ENCODE assay signal across 8 mouse cellular contexts in the genomic region with DNA sequence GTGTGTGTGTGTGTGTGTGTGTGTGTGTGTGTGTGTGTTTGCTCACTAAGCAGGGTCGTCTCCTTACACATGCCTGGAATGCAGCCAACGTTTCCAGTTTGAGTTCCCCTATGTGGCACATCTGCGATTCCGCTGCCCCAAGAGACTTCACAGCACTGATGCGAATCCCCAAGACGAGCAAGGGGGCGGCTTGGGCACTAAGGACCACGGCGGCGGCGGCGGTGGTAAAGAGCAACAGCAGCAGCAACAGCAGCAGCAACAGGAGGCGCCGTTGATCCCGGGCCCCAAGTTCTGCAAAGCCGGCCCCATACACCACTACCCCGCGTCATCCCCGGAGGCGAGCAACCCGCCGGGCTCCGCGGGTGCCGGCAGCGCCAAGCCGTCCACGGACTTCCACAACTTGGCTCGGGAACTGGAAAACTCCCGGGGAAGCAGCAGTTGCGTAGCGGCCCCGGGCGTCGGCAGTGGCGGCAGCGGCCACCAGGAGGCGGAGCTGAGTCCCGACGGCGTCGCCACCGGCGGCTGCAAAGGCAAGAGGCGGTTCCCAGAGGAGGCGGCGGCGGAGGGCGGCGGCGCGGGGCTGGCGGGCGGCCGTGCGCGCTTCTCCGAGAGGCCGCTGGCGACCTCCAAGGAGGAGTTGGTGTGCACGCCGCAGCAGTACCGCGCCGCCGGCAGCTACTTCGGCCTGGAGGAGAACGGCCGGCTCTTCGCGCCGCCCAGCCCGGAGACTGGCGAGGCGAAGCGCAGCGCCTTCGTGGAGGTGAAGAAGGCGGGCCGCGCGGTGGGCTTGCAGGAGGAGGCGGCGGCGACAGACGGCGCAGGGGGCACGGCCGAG. TPM values are rescaled to one million over a fixed set of nuclear protein-coding genes. Genes with fewer than 3 reads are reported as not detected.
DNase-seq lines count a peak whose midpoint lies in the region; ATAC-seq and TF ChIP-seq lines count a peak whose summit lies in the region.

No protein-coding gene starts in this region.

- no peak for DNase-seq in Patski (ENCODE audit: low read depth, low spot score)
- DNase-seq in cerebellum, adult 9-10 months, result peak; percentile 84
- peak; percentile 77 to 80 for DNase-seq in frontal cortex, postnatal 36 days (ENCODE audit: low spot score in 2 of 2)
- peak; percentile 81 to 85 for DNase-seq in left cerebral cortex, adult 2 months (ENCODE audit: extremely low spot score in 1 of 2, low spot score in 2 of 2)
- peak; percentile 72 to 75 for DNase-seq in right cerebral cortex, adult 2 months (ENCODE audit: low spot score in 2 of 2)
- DNase-seq in urinary bladder, adult 2 months (ENCODE audit: low spot score), result peak; percentile 74

- H3K9ac ChIP-seq in hindbrain, embryonic 13.5 days, result peak overlapping the region; percentile 74

- CTCF ChIA-PET in Patski (lab: Charles Lee), result interaction anchor here (0.8 to 1.5 kb wide), 5 partner anchors 9 to 1059 kb away, joined by 3 to 9 read pairs (median 3); no protein-coding TSS in a partner anchor

- peaks cover 33% of the 10 kb centered on the region for H3K27me3 ChIP-seq in Patski
- H3K27me3 ChIP-seq in hindbrain, embryonic 13.5 days, result peaks cover 76% of the 10 kb centered on the region

- H3K4me1 ChIP-seq in hindbrain, embryonic 13.5 days (replicated peaks), result peaks cover 64% of the 10 kb centered on the region

- H3K9me3 ChIP-seq in hindbrain, embryonic 13.5 days, result no peaks in the 10 kb centered on the region

- in situ Hi-C loops in Patski (cut with MboI; ENCODE audit: low pct_unique_long_range_greater_than_20kb), result no loop called here

- H3K27ac ChIP-seq in hindbrain, embryonic 13.5 days, result peak overlapping the region; percentile 70
- H3K27ac ChIP-seq in left cerebral cortex, adult 2 months, result peak overlapping the region; percentile 76

- H3K36me3 ChIP-seq in hindbrain, embryonic 13.5 days, result no peaks in the 10 kb centered on the region

- peak overlapping the region; percentile 56 for H3K4me3 ChIP-seq in hindbrain, embryonic 13.5 days
- peak overlapping the region; percentile 50 for H3K4me3 ChIP-seq in left cerebral cortex, adult 2 months

- WGBS in hindbrain, embryonic 13.5 days, result under 1% methylated on average over 85 of the region's 89 CpGs

- intact Hi-C loops in left cerebral cortex, adult 2 months (cut with DNase I), result loop anchor here (10.0 kb wide), 1 partner anchor 540 kb away; no protein-coding TSS in a partner anchor

- POLR2A ChIA-PET in Patski (lab: Charles Lee), result interaction anchor here (0.7 kb wide), 1 partner anchor 1169 kb away, joined by 3 read pairs; no protein-coding TSS in a partner anchor

- peak overlapping the region; percentile 79 for H3K4me2 ChIP-seq in hindbrain, embryonic 13.5 days

- ATAC-seq in Patski, result peak; percentile 94
- peak; percentile 33 for ATAC-seq in hindbrain, embryonic 13.5 days (ENCODE audit: low FRiP score)
- ATAC-seq in megakaryocyte, adult 5-6 weeks (ENCODE audit: poor library complexity, severe bottlenecking), result peak; percentile 93

- TF ChIP-seq CTCF in Patski (IDR thresholded peaks at IDR 0.05), result peak; percentile 100
- peak; percentile 87 for TF ChIP-seq CTCF in left cerebral cortex, adult 2 months (IDR thresholded peaks at IDR 0.05)

RNA-seq across cellular contexts. Expression of a gene that starts 18.2 kb away (rescaled TPM):
- 0.04 TPM for polyA plus RNA-seq in Patski (2021)
- polyA plus RNA-seq in hindbrain, embryonic 13.5 days (2015; fragmentation: Nextera tagmentation; extraction: Ambion mirVana), result 2.4 and 2.5 TPM in 2 replicates
- total RNA-seq in left cerebral cortex, adult 2 months (2021), result 10 to 100 TPM; 35.0 to 36.3 TPM
- not detected in 2 replicates for total RNA-seq in megakaryocyte, adult 5-6 weeks (2015)
- total RNA-seq in megakaryocyte, adult 5-6 weeks (2017), result not detected in 2 replicates
- polyA plus RNA-seq in urinary bladder, adult 2 months (2012; rRNA removed), result 0.04 TPM in 2 replicates

Comparison
In these comparisons a context has a peak if more than half of its experiments do, and no peak if none do; other contexts are left out.
1. ATAC-seq: peak in every context shown above with its lines; median percentile 94 in Patski; 93 in megakaryocyte, adult 5-6 weeks; 33 in hindbrain, embryonic 13.5 days.